ENCODE assay signal across 8 mouse cellular contexts in genomic region chr2:90573640-90574526, GRCm38 (mm10). TPM values are rescaled to one million over a fixed set of nuclear protein-coding genes. Genes with fewer than 3 reads are reported as not detected.
DNase-seq lines count a peak whose midpoint lies in the region; ATAC-seq and TF ChIP-seq lines count a peak whose summit lies in the region.

No protein-coding gene starts in this region.

- peaks cover 17% of the 10 kb centered on the region for H3K4me1 ChIP-seq in kidney, adult 2 months (ENCODE audit: control insufficient read depth, insufficient read depth, low read length)
- H3K4me1 ChIP-seq in bone marrow macrophage, adult 2 months (ENCODE audit: control insufficient read depth, insufficient read depth, low read length), result peaks cover 42% of the 10 kb centered on the region
- H3K4me1 ChIP-seq in heart, embryonic 12.5 days (replicated peaks), result peaks cover 23% of the 10 kb centered on the region
- H3K4me1 ChIP-seq in liver, embryonic 16.5 days (ENCODE audit: control insufficient read depth, low read depth, low read length), result peaks cover 43% of the 10 kb centered on the region

- H3K9ac ChIP-seq in heart, embryonic 12.5 days, result 0 out of 2 replicates have a peak overlapping the region, but pooled peaks have one; percentile 2
- H3K9ac ChIP-seq in liver, embryonic 16.5 days (ENCODE audit: low read depth, low read length), result peak overlapping the region; percentile 38

- peak; percentile 23 for DNase-seq in kidney, adult 2 months
- DNase-seq in kidney, adult 11 months, result no peak
- peak; percentile 29 to 30 for DNase-seq in spleen, postnatal 10 days (ENCODE audit: low spot score in 2 of 2)
- DNase-seq in gastrocnemius, postnatal 14 days, result no peak
- DNase-seq in layer of hippocampus, postnatal 36 days, result no peak

- 67% methylated on average over 17 of the region's 17 CpGs for WGBS in kidney, adult 2 months
- WGBS in heart, embryonic 12.5 days, result 62% methylated on average over 17 of the region's 17 CpGs
- WGBS in liver, embryonic 16.5 days (ENCODE audit: insufficient replicate concordance), result 34% methylated on average over 17 of the region's 17 CpGs

- H3K4me3 ChIP-seq in kidney, adult 2 months (ENCODE audit: insufficient read depth, low read depth, low read length), result peak overlapping the region; percentile 24; the same call in 1 of the 2 replicates
- H3K4me3 ChIP-seq in bone marrow macrophage, adult 2 months (ENCODE audit: insufficient read depth, low read length), result peak overlapping the region; percentile 27
- H3K4me3 ChIP-seq in heart, embryonic 12.5 days, result peak overlapping the region; percentile 19
- H3K4me3 ChIP-seq in liver, embryonic 16.5 days (ENCODE audit: low read depth, low read length), result peak overlapping the region; percentile 45

- peak overlapping the region; percentile 60 for H3K4me2 ChIP-seq in heart, embryonic 12.5 days
- peak overlapping the region; percentile 60 for H3K4me2 ChIP-seq in liver, embryonic 16.5 days (ENCODE audit: low read depth, low read length)

- no peaks in the 10 kb centered on the region for H3K27me3 ChIP-seq in kidney, adult 2 months (replicated peaks; ENCODE audit: control insufficient read depth, insufficient read depth, low read length)
- no peaks in the 10 kb centered on the region; the same call in 1 of the 2 replicates for H3K27me3 ChIP-seq in heart, embryonic 12.5 days (replicated peaks)
- H3K27me3 ChIP-seq in liver, embryonic 16.5 days (ENCODE audit: control insufficient read depth, insufficient read depth, low read depth, low read length), result no peaks in the 10 kb centered on the region

- no peaks in the 10 kb centered on the region for H3K9me3 ChIP-seq in heart, embryonic 12.5 days (replicated peaks)
- H3K9me3 ChIP-seq in liver, embryonic 16.5 days (replicated peaks; ENCODE audit: control insufficient read depth, low read length), result no peaks in the 10 kb centered on the region

- no peak for TF ChIP-seq CTCF in kidney, adult 2 months (conservative IDR thresholded peaks at IDR 0.05; ENCODE audit: insufficient read depth, insufficient read length, low read depth, low read length)
- no peak for TF ChIP-seq CTCF in bone marrow macrophage, adult 2 months (IDR thresholded peaks at IDR 0.05; ENCODE audit: low read depth, low read length)

- no peaks in the 10 kb centered on the region for H3K36me3 ChIP-seq in kidney, adult 2 months (ENCODE audit: control insufficient read depth, insufficient read depth, low read length)
- H3K36me3 ChIP-seq in heart, embryonic 12.5 days, result no peaks in the 10 kb centered on the region
- H3K36me3 ChIP-seq in liver, embryonic 16.5 days (ENCODE audit: control insufficient read depth, insufficient read depth), result no peaks in the 10 kb centered on the region

- H3K27ac ChIP-seq in kidney, adult 2 months (ENCODE audit: insufficient read depth, low read depth, low read length), result no peak overlapping the region
- H3K27ac ChIP-seq in bone marrow macrophage, adult 2 months (ENCODE audit: insufficient read depth, low read depth, low read length), result peak overlapping the region; percentile 98
- H3K27ac ChIP-seq in heart, embryonic 12.5 days (ENCODE audit: poor library complexity, severe bottlenecking), result no peak overlapping the region
- peak overlapping the region; percentile 27; the same call in 1 of the 2 replicates for H3K27ac ChIP-seq in liver, embryonic 16.5 days (ENCODE audit: low read length)

- intact Hi-C loops in gastrocnemius, postnatal 14 days (cut with DNase I; ENCODE audit: low total_unique reads), result no loop called here

- TF ChIP-seq POLR2A in kidney, adult 2 months (IDR thresholded peaks at IDR 0.05; ENCODE audit: low read depth, low read length), result no peak
- TF ChIP-seq POLR2A in bone marrow macrophage, adult 2 months (IDR thresholded peaks at IDR 0.05; ENCODE audit: borderline replicate concordance, low read depth, low read length), result no peak

- no peak for ATAC-seq in heart, embryonic 12.5 days (ENCODE audit: insufficient number of reproducible peaks, low FRiP score)
- peak; percentile 19; the same call in 1 of the 2 replicates for ATAC-seq in liver, embryonic 16.5 days (ENCODE audit: low read depth)

RNA-seq across cellular contexts. Expression of gene Ptprj, which starts 6.6 kb away (rescaled TPM):
- polyA plus RNA-seq in kidney, adult 2 months (2012; rRNA removed), result 18.9 and 23.2 TPM in 2 replicates
- polyA plus RNA-seq in bone marrow macrophage, adult 2 months (2012; ENCODE audit: insufficient read depth, insufficient read length, missing spikeins), result 204 and 241 TPM in 2 replicates
- polyA plus RNA-seq in heart, embryonic 12.5 days (2016; fragmentation: Nextera tagmentation; extraction: Ambion mirVana), result 1.6 and 2.0 TPM in 2 replicates
- polyA plus RNA-seq in liver, embryonic 16.5 days (2015; fragmentation: Nextera tagmentation; extraction: Ambion mirVana), result 2.1 and 2.2 TPM in 2 replicates
- 1 to 10 TPM; 6.5 to 6.6 TPM for total RNA-seq in gastrocnemius, postnatal 14 days (2021)
- 100 to 1,000 TPM; 114 to 131 TPM for total RNA-seq in layer of hippocampus, postnatal 36 days (2021)

Comparison
In these comparisons a context has a peak if more than half of its experiments do, and no peak if none do; other contexts are left out.
1. DNase-seq: peak in kidney, adult 2 months (single experiment) and spleen, postnatal 10 days (2 of 2); none in kidney, adult 11 months (single experiment), gastrocnemius, postnatal 14 days (single experiment) and layer of hippocampus, postnatal 36 days (0 of 2).
2. H3K27ac ChIP-seq: peak in bone marrow macrophage, adult 2 months (single experiment) and liver, embryonic 16.5 days (single experiment); none in kidney, adult 2 months (single experiment) and heart, embryonic 12.5 days (single experiment).
3. Peak in every context shown above with its lines, with median percentiles within 50 percentile points of each other: H3K4me3 ChIP-seq.